Comparison of ENCODE assay signal across 8 mouse cellular contexts in the genomic region with DNA sequence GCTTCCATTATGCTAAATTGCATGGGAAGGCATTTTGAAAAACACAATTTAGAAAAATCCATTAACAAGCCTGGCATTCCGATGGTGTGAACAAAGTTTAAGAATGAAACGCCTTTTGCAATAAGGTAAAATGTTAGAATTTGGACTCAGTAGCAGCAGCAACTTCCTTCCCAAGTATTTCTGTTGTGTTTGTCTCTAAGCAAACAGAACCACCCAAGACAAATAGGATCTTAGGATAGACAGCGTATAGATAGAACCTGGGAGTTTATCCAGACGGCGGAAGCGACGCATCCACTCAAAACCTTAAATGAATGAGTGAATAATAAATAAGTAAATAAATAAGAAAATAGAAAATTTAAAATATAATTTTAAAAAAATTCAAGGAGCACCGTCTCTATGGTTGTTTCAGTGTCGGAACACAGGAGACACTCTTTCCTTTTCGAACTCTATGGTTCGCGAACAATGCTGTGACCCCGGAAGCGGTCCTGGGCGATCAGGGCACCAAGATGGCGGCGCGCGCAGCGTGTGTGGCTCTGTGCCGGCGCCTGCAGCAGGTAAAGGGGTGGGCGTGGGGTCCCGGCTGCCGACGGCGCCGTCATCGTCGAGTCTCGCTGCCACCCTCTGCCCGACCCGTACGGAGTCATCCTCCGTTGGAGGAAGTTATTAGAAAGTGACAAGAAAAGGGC. TPM values are rescaled to one million over a fixed set of nuclear protein-coding genes. Genes with fewer than 3 reads are reported as not detected.
A peak's percentile ranks its signal among the peaks of the same experiment; 100 is the strongest.
DNase-seq lines count a peak whose midpoint lies in the region; ATAC-seq and TF ChIP-seq lines count a peak whose summit lies in the region.

A gene (plus strand): TSS at position 487 of the 686 bp plus-strand sequence.

- peak within 1 kb of the TSS; percentile 72 for H3K9ac ChIP-seq in kidney, embryonic 14.5 days (ENCODE audit: low read depth, low read length)
- H3K9ac ChIP-seq in limb, embryonic 15.5 days = peak within 1 kb of the TSS; percentile 58

- peak within 1 kb of the TSS; percentile 79 for H3K4me3 ChIP-seq in bone marrow macrophage, adult 2 months (ENCODE audit: insufficient read depth, low read length)
- peak within 1 kb of the TSS; percentile 96 for H3K4me3 ChIP-seq in embryonic fibroblast, embryonic 13.5 days (ENCODE audit: insufficient read depth, low read length)
- peak within 1 kb of the TSS; percentile 65 for H3K4me3 ChIP-seq in kidney, embryonic 14.5 days (ENCODE audit: low read length)
- H3K4me3 ChIP-seq in limb, embryonic 15.5 days = peak within 1 kb of the TSS; percentile 83

- H3K27me3 ChIP-seq in kidney, embryonic 14.5 days (ENCODE audit: control insufficient read depth, insufficient read depth, low read length) = no peaks in the 10 kb centered on the region
- 0 out of 2 replicates have a peak, but pooled peaks cover 6% of the 10 kb centered on the region for H3K27me3 ChIP-seq in limb, embryonic 15.5 days

- H3K4me1 ChIP-seq in bone marrow macrophage, adult 2 months (ENCODE audit: control insufficient read depth, insufficient read depth, low read length) = peaks cover 17% of the 10 kb centered on the region
- peaks cover 11% of the 10 kb centered on the region for H3K4me1 ChIP-seq in embryonic fibroblast, embryonic 13.5 days (ENCODE audit: control insufficient read depth, insufficient read depth, low read length)
- no peaks in the 10 kb centered on the region for H3K4me1 ChIP-seq in kidney, embryonic 14.5 days (ENCODE audit: control insufficient read depth, insufficient read depth, low read length)
- H3K4me1 ChIP-seq in limb, embryonic 15.5 days = peaks cover 21% of the 10 kb centered on the region; the same call in 1 of the 2 replicates

- WGBS in kidney, embryonic 14.5 days = 4% methylated on average over 35 of the region's 35 CpGs
- WGBS in limb, embryonic 15.5 days = 5% methylated on average over 35 of the region's 35 CpGs

- peak; percentile 93 for DNase-seq in A20 (ENCODE audit: low read depth, low spot score)
- peak; percentile 75 to 85 for DNase-seq in heart, adult 9 months (ENCODE audit: low spot score in 2 of 2)
- DNase-seq in monocyte, adult 2 months (ENCODE audit: low read depth in 1 of 2, low spot score in 2 of 2) = peak; percentile 51 to 58
- peak; percentile 86 to 87 for DNase-seq in spleen, postnatal 36 days (ENCODE audit: low spot score in 2 of 2)

- peak within 1 kb of the TSS; percentile 68 for H3K4me2 ChIP-seq in kidney, embryonic 14.5 days (replicated peaks; ENCODE audit: low read depth, low read length)
- H3K4me2 ChIP-seq in limb, embryonic 15.5 days = peak within 1 kb of the TSS; percentile 79

- ATAC-seq in kidney, embryonic 14.5 days (ENCODE audit: low FRiP score, low TSS enrichment) = peak; percentile 88
- ATAC-seq in limb, embryonic 15.5 days (ENCODE audit: insufficient number of reproducible peaks, low FRiP score, low TSS enrichment, low read depth) = peak; percentile 83

- H3K9me3 ChIP-seq in kidney, embryonic 14.5 days (ENCODE audit: control insufficient read depth, low read length) = no peaks in the 10 kb centered on the region
- H3K9me3 ChIP-seq in limb, embryonic 15.5 days = no peaks in the 10 kb centered on the region

- TF ChIP-seq CTCF in bone marrow macrophage, adult 2 months (IDR thresholded peaks at IDR 0.05; ENCODE audit: low read depth, low read length) = no peak
- no peak for TF ChIP-seq CTCF in embryonic fibroblast, embryonic 13.5 days (IDR thresholded peaks at IDR 0.05; ENCODE audit: borderline replicate concordance, insufficient read depth, low read length)

- peak within 1 kb of the TSS; percentile 30 for H3K27ac ChIP-seq in bone marrow macrophage, adult 2 months (ENCODE audit: insufficient read depth, low read depth, low read length)
- H3K27ac ChIP-seq in embryonic fibroblast, embryonic 13.5 days (ENCODE audit: insufficient read depth, low read length) = no peak within 1 kb of the TSS
- peak within 1 kb of the TSS; percentile 47; the same call in 1 of the 2 replicates for H3K27ac ChIP-seq in kidney, embryonic 14.5 days (ENCODE audit: low read depth, low read length)
- H3K27ac ChIP-seq in limb, embryonic 15.5 days = peak within 1 kb of the TSS; percentile 65

- H3K36me3 ChIP-seq in kidney, embryonic 14.5 days (ENCODE audit: control insufficient read depth, insufficient read depth, low read length) = peaks cover 14% of the 10 kb centered on the region
- H3K36me3 ChIP-seq in limb, embryonic 15.5 days = peaks cover 15% of the 10 kb centered on the region

- no peak for TF ChIP-seq POLR2A in bone marrow macrophage, adult 2 months (IDR thresholded peaks at IDR 0.05; ENCODE audit: borderline replicate concordance, low read depth, low read length)
- peak; percentile 60; the same call in 1 of the 2 replicates for TF ChIP-seq POLR2A in embryonic fibroblast, embryonic 13.5 days (IDR thresholded peaks at IDR 0.05; ENCODE audit: low read depth, low read length)

RNA-seq across cellular contexts. Expression of the gene that starts here (rescaled TPM):
- polyA plus RNA-seq in bone marrow macrophage, adult 2 months (2012; ENCODE audit: insufficient read depth, insufficient read length, missing spikeins) = 20.5 and 22.7 TPM in 2 replicates
- 51.8 and 54.7 TPM in 2 replicates for polyA plus RNA-seq in embryonic fibroblast, embryonic 13.5 days (2011; ENCODE audit: insufficient read length, low read depth, missing spikeins)
- polyA plus RNA-seq in kidney, embryonic 14.5 days (2014; fragmentation: Nextera tagmentation; extraction: Ambion mirVana) = 91.2 and 98.2 TPM in 2 replicates
- 67.3 and 76.2 TPM in 2 replicates for polyA plus RNA-seq in limb, embryonic 15.5 days (2015; fragmentation: Nextera tagmentation; extraction: Ambion mirVana)
